Mouse (Mus musculus) neural tube, embryonic 15.5 days (tissue): ENCODE measurements around the gene Hmg20b. TPM values are rescaled to one million over a fixed set of nuclear protein-coding genes. Genes with fewer than 3 reads are reported as not detected.

Experiments used
- ATAC-seq: fragments of 200-750 bp; cut with Nextera tagmentation; 2 replicates; pipeline ENCODE4 v1.8.0; 2017; ENCODE audit warnings: mild to moderate bottlenecking, moderate TSS enrichment, moderate library complexity; ENCODE audit not compliant: low FRiP score
- H3K27ac ChIP-seq: fragments of 300-500 bp; sonication (generic); replicated peaks from 2 replicates; pipeline ENCODE4 v1.5.1; 2015; ENCODE audit warnings: mild to moderate bottlenecking, inconsistent platforms
- H3K27me3 ChIP-seq: fragments of 300-500 bp; sonication (generic); replicated peaks from 2 replicates; pipeline ENCODE4 v1.6.1; 2015; ENCODE audit warnings: inconsistent platforms
- H3K36me3 ChIP-seq: fragments of 300-500 bp; sonication (generic); 2 replicates; pipeline ENCODE4 v1.6.1; 2015; ENCODE audit warnings: inconsistent platforms
- H3K4me1 ChIP-seq: fragments of 300-500 bp; sonication (generic); 2 replicates; pipeline ENCODE4 v1.6.1; 2015; ENCODE audit warnings: inconsistent platforms
- H3K4me2 ChIP-seq: fragments of 300-500 bp; sonication (generic); 2 replicates; pipeline ENCODE4 v1.6.1; 2015; ENCODE audit warnings: inconsistent platforms, mild to moderate bottlenecking, moderate library complexity
- H3K4me3 ChIP-seq: fragments of 300-500 bp; sonication (generic); replicated peaks from 2 replicates; pipeline ENCODE4 v1.5.1; 2015; ENCODE audit warnings: mild to moderate bottlenecking, inconsistent platforms
- H3K9ac ChIP-seq: fragments of 300-500 bp; sonication (generic); replicated peaks from 2 replicates; pipeline ENCODE4 v1.6.1; 2015; ENCODE audit warnings: mild to moderate bottlenecking, inconsistent platforms
- H3K9me3 ChIP-seq: fragments of 300-500 bp; sonication (generic); replicated peaks from 2 replicates; pipeline ENCODE4 v1.6.1; 2016; ENCODE audit warnings: inconsistent platforms
- WGBS: fragments of 180-500 bp; shearing (Covaris S2); methylation state at CpG from one replicate; pipeline ENCODE4 v1.1.7; 2015; ENCODE audit warnings: mixed read lengths; 5-methylcytosine and 5-hydroxymethylcytosine counted together
- polyA plus RNA-seq: library from polyadenylated mRNA; unstranded; fragments of >200 nt; fragmentation: Nextera tagmentation; extraction: Ambion mirVana; gene quantifications from 2 replicates; pipeline ENCODE4 v1.2.1, GENCODE M21; 2015

Hmg20b gene
- polyA plus RNA-seq, 1 experiment from 2014 or later = 31.0 TPM

DNA sequence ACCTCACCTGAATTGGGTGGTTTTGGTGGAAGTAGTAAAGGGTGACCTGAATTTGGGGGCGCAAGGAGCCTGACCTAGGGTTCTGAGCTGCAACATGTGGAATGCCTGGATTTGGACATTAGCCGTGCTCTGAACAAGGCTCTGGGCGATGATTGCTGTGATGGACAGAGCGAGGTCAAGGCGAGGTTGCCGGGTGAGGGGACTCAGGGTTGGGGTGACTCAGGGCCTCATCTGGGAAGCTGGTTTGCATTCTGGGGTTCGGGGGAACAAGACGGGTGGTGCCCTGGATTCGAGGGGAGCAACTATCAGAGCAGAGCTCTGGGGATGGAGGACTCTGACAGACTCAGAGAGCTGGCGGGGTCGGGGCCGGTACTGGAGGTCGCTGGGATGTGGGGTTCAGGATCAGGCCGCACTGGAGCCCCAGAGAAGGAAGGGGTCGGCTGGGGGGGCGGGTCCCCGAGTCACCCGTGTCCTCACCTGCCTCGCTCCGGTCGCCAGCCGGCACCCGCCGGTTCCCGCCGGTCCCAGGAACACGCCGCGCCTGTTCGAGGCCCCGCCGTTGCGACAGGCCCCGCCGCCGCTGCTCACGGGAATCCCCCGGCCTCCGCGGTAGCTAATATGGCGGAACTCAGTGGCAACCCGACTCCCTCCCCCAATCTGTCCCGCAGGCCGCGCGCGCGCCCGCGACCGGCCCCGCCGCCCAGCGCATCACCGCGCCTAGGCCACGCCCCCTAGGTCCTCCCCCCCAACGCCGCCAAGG lies 27.7 kb upstream of the Hmg20b start, which contains the start of gene Fzr1:
Gene Fzr1 (minus strand): TSS at position 724 of the 760 bp plus-strand sequence.
- Histone ChIP-seq H3K27me3 (no peaks in the 10 kb centered on the region), H3K27ac (peak within 1 kb of the TSS; percentile 86), H3K4me3 (peak within 1 kb of the TSS; percentile 82), H3K9me3 (no peaks in the 10 kb centered on the region), H3K9ac (peak within 1 kb of the TSS; percentile 86), H3K36me3 (peaks cover 12% of the 10 kb centered on the region), H3K4me1 (peaks cover 36% of the 10 kb centered on the region), H3K4me2 (peak within 1 kb of the TSS; percentile 86)
- WGBS = 2% methylated on average over 46 of the region's 59 CpGs
- peak; percentile 23 for ATAC-seq

DNA sequence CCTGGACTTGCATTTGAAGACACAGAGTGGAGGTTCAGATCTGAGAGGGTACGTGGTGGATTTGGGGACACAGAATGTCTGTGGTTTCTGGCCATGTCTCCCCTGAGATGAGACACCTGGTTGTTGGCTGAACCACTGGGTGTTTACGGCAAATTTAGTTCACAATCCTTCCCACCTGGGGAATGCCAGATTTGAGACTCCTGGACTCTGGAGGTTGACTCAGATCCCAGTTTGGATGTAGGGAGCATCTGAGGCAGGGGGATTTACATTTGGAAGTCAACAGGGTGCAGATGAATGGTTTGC lies 27.0 kb upstream of the Hmg20b start:
- Histone ChIP-seq H3K4me2 (peak overlapping the region; percentile 86), H3K9me3 (no peaks in the 10 kb centered on the region), H3K4me1 (peaks cover 36% of the 10 kb centered on the region), H3K36me3 (peaks cover 18% of the 10 kb centered on the region), H3K27me3 (no peaks in the 10 kb centered on the region), H3K9ac (peak overlapping the region; percentile 86), H3K27ac (peak overlapping the region; percentile 86; the same call in 1 of the 2 replicates), H3K4me3 (peak overlapping the region; percentile 82)
- 59% methylated on average over 2 of the region's 2 CpGs for WGBS
- no peak for ATAC-seq

DNA sequence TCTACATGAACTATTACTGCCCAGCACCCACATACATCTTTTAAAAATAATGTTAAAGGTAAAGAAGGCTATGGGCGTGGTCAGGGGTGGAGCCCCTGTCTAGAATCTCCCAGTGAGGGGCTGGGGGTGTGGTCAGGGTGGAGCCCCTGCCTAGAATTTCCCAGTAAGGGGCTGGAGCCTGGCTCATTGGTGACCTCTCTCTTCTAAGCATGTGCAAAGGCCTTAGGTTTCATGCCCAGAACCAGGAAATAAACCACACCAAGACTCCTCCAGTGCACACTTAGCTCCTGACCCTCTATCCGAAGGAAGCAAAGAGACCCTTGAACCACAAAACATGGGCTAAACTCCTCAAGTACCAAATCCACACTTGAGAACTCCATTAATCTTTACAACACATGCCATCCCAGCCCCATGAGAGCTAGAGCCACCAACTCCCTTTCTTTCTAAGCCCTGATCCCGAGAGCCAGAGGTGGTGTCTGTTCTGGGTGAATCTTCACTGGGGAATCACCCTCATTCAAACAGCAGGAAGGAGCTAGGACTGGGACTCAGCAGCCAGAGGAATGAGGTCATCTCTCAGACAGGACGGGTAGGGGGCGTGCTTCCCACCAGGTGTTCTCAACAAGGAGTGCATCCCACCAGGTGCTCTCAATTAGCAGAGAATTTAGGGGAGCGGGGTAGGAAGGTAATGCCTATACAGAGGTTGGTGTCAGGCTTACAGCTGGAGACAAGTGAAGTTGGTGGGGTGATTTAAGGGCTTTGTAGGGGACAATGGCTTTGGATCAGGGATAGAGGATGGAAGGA lies 26.5 kb upstream of the Hmg20b start:
- ATAC-seq = no peak
- Histone ChIP-seq H3K9ac (peak overlapping the region; percentile 86), H3K27ac (no peak overlapping the region), H3K4me1 (peaks cover 36% of the 10 kb centered on the region), H3K27me3 (no peaks in the 10 kb centered on the region), H3K9me3 (no peaks in the 10 kb centered on the region), H3K4me3 (peak overlapping the region; percentile 82), H3K4me2 (peak overlapping the region; percentile 86), H3K36me3 (peaks cover 20% of the 10 kb centered on the region)
- WGBS = 48% methylated on average over 6 of the region's 6 CpGs

DNA sequence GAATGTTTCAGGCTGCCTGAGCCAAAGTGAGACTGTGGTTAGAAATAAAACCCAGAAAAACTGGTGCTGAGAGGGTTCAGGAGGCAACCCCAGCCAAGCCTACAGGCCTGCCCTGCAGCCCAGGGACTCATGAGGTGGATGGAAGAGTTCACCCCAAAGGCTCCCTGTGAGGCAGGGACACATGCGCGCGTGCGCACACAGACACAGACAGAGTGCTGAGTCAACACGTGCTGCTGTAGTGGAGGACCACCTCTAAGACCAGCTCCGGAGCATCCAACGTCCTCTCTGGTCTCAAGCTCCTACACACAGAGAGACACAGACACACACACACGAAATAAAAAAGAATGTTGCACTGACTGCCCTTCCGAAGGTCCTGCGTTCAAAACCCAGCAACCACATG lies 25.0 kb upstream of the Hmg20b start:
- WGBS = 94% methylated on average over 10 of the region's 10 CpGs
- Histone ChIP-seq H3K9ac (no peak overlapping the region), H3K36me3 (peaks cover 28% of the 10 kb centered on the region), H3K27me3 (no peaks in the 10 kb centered on the region), H3K27ac (no peak overlapping the region), H3K4me2 (no peak overlapping the region), H3K4me1 (peaks cover 36% of the 10 kb centered on the region), H3K9me3 (no peaks in the 10 kb centered on the region), H3K4me3 (no peak overlapping the region)
- ATAC-seq = no peak

DNA sequence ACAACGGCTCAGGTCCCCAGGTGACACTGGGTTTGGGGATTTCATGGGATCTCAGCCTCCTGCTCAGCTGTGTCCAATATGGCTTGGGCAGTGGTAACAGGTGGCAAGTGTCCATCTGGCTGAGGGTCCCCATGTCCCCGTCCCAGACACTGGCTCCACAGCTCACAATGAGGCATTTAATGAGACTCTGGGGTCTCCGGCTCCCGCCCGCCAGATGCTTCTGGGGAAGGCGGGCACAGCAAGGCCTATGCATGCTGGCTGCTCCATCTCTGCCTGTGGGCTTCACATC lies 16.9 kb upstream of the Hmg20b start:
- Histone ChIP-seq H3K4me3 (no peak overlapping the region), H3K36me3 (peaks cover 58% of the 10 kb centered on the region), H3K4me2 (no peak overlapping the region), H3K4me1 (peaks cover 27% of the 10 kb centered on the region), H3K27me3 (peaks cover 31% of the 10 kb centered on the region), H3K9ac (no peak overlapping the region), H3K27ac (no peak overlapping the region), H3K9me3 (no peaks in the 10 kb centered on the region)
- no peak for ATAC-seq
- WGBS = 54% methylated on average over 6 of the region's 6 CpGs

DNA sequence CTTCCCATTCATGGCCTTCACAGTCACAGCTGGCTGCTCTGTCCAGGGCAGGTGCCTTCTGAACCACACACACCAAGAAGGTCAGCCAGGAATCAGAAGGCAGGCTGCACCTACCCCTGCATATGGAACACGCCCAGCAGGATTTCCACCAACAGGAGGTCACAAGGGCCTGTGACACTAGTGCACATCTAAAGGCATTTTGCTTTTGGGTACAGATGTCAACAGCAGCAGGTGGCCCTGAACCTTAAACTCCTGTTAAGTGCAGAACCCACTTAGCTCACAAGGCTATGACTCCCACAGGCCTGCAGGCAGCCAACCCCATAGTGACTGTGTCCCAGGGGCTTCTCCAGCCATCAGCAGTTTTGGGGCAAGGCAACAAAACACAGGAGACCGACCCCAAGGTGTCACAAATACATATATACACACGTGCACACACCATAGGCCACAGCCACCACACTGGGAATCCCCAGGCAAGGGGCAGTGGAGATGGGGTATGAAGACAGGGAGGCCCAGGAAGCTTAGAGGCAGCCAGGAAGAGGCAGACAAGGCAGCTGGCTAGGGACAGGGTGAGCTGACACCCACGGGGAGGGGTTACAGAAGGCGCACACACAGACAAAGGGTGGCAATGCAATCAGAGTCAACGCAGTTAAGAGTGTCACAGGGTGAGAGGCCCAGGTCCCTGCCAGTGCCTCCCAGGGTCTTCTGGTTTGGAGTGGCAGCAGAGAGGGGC lies 16.4 kb upstream of the Hmg20b start:
- no peak for ATAC-seq
- Histone ChIP-seq H3K4me1 (peaks cover 27% of the 10 kb centered on the region), H3K36me3 (peaks cover 60% of the 10 kb centered on the region), H3K4me2 (no peak overlapping the region), H3K4me3 (no peak overlapping the region), H3K27ac (no peak overlapping the region; the same call in 1 of the 2 replicates), H3K9ac (no peak overlapping the region), H3K27me3 (peaks cover 31% of the 10 kb centered on the region), H3K9me3 (no peaks in the 10 kb centered on the region)
- WGBS = 76% methylated on average over 6 of the region's 6 CpGs

DNA sequence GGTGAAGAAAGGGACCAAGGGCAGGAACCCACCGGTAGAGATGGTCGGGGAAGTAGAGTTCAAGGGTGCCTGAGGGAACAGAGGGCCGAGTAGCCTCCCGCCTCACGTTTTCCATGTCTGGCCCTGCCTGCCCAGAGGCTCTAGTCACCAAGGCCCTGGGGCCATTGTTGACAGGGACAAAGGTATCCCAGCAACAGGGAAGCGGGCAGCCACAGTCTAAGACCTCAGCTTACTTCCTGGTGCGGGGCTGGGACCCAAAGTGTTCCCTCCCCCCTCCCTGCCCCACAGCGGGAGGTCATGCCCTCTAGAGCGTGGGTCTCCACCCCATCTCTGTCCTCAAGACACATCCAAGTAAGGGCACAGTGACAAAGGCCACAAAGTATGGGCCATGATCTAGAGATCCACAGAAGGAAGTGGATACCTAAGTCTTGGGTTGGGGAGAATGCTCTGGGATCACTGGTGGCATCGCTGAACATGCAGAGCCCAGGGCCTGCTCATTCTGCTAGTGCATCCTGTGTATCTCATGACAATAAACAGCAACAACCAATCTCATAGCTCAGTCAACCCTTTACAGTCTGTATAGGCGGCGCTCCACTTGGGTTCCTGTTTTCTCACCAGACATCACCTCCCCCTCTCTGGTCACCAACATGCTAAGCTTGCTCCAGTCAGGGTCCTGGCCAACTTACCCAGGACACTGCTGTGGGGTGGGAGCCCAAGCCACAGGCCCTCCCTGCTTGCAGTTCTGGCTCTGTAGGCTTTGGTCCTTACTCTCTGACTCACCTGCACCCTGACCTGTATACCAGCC lies 15.6 kb upstream of the Hmg20b start, which contains the start of gene 4930404N11Rik:
Gene 4930404N11Rik (minus strand): TSS at position 145 of the 805 bp plus-strand sequence.
- peak within 1 kb of the TSS; percentile 51 for H3K4me2 ChIP-seq
- no peaks in the 10 kb centered on the region for H3K9me3 ChIP-seq
- 19% methylated on average over 12 of the region's 12 CpGs for WGBS
- H3K4me1 ChIP-seq = peaks cover 31% of the 10 kb centered on the region
- peaks cover 31% of the 10 kb centered on the region for H3K27me3 ChIP-seq
- H3K9ac ChIP-seq = peak within 1 kb of the TSS; percentile 36
- H3K36me3 ChIP-seq = peaks cover 56% of the 10 kb centered on the region
- no peak within 1 kb of the TSS; the same call in 1 of the 2 replicates for H3K27ac ChIP-seq
- H3K4me3 ChIP-seq = peak within 1 kb of the TSS; percentile 24; the same call in 1 of the 2 replicates
- no peak for ATAC-seq

DNA sequence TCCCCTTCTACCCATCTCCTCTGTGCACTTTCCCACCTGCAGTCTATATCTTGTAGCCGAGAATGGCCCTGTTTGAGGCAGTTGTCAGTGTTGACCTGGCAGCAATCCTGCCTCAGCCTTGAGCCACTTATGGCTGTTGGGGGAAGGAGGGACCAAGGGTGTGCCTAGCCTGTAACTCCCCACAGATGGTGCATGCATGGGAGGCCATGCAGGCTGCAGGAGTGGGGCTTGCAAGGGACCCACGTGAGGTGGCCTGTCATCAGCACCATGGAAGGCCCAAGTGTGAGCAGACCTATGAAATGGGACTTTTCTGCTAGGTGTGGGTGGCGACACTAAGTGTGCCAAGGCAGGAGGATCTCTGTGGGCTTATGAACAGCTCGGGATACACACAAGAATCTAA lies 14.8 kb upstream of the Hmg20b start:
- Histone ChIP-seq H3K27ac (no peak overlapping the region), H3K36me3 (peaks cover 51% of the 10 kb centered on the region), H3K9me3 (no peaks in the 10 kb centered on the region), H3K9ac (peak overlapping the region; percentile 36; the same call in 1 of the 2 replicates), H3K4me1 (peaks cover 38% of the 10 kb centered on the region), H3K4me2 (no peak overlapping the region), H3K27me3 (peaks cover 31% of the 10 kb centered on the region), H3K4me3 (no peak overlapping the region)
- 43% methylated on average over 4 of the region's 4 CpGs for WGBS
- peak; percentile 18; the same call in 1 of the 2 replicates for ATAC-seq

DNA sequence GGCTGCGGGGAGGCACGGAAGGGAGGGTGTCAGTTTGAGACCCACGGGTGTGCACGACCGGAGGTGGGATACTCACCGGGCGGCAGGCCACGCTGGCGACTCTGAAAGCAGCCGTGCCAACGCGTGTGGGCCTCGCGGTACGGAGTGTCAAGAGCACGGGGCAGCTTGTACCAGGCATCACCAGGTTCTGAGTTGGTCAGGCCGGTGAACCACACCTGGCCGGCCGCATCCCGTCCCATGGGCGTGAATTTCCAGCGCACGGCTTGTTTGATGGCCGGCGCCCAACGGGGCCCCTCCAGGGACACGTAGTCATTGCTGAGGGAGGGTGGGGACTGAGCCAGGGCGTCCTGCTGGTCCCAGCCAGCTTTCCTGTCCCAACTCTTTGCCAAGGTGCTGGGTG lies 14.4 kb upstream of the Hmg20b start:
- peaks cover 42% of the 10 kb centered on the region for H3K4me1 ChIP-seq
- H3K9me3 ChIP-seq = no peaks in the 10 kb centered on the region
- H3K4me2 ChIP-seq = peak overlapping the region; percentile 51
- ATAC-seq = no peak
- peaks cover 49% of the 10 kb centered on the region for H3K36me3 ChIP-seq
- no peak overlapping the region for H3K27ac ChIP-seq
- H3K9ac ChIP-seq = peak overlapping the region; percentile 36
- 14% methylated on average over 28 of the region's 28 CpGs for WGBS
- peaks cover 31% of the 10 kb centered on the region for H3K27me3 ChIP-seq
- H3K4me3 ChIP-seq = peak overlapping the region; percentile 24; the same call in 1 of the 2 replicates

DNA sequence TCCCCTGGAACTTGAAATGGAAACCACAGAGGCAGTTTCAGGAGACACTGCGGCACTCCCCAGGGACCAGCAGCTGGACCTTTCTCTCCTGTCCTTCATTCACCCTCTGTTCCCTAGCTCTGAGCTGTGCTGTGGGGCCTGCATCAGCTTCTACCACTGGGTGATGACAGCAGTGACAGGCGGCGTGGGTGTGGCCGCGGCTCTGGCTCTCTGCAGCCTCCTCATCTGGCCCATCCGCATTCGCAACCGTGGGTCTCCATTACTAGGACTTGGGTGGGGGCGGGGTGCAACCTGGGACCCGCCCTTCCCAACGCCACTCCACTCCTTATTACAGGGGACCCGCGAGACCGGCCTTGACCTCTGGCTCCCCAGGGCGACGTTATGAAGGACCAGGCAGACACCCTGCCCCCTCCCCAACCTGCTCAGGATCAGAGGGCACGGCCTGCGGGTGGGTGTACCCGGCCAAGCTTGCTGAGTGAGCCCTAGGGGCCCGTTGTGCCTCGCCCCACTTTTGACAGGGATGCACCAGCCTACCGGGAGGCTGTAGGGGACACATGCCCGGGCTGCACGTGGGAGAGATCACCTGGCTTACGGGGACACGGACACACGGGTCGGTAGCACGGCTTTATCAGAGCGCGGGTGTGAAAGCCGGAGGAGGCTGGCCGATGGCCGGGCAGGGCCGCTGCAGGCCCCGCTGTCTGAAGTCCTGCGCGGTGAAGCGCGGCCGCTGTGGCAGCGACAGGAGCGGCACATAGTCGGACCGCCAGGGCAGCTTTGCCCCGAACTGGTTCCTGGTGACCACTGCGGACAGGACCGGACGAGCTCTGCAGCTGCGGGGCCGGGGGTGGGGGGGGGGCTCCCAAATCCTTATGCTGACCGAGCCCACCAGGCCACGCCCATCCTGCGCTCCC lies 13.4 kb upstream of the Hmg20b start:
- Histone ChIP-seq H3K27ac (no peak overlapping the region), H3K27me3 (peaks cover 31% of the 10 kb centered on the region), H3K4me3 (peak overlapping the region; percentile 24), H3K36me3 (peaks cover 39% of the 10 kb centered on the region), H3K9ac (peak overlapping the region; percentile 36; the same call in 1 of the 2 replicates), H3K4me1 (peaks cover 51% of the 10 kb centered on the region), H3K4me2 (peak overlapping the region; percentile 51), H3K9me3 (no peaks in the 10 kb centered on the region)
- no peak for ATAC-seq
- WGBS = 15% methylated on average over 54 of the region's 54 CpGs
